Mouse (Mus musculus) neural tube, embryonic 15.5 days (tissue): ENCODE measurements around the gene Asb5. TPM values are rescaled to one million over a fixed set of nuclear protein-coding genes. Genes with fewer than 3 reads are reported as not detected.
"Not testable (repeated sequence)": the region's sequence is repeated elsewhere in the genome, so short reads cannot be mapped to it uniquely, and the experiment has no call there.

Source experiments
- ATAC-seq: fragments of 200-750 bp; cut with Nextera tagmentation; 2 replicates; pipeline ENCODE4 v1.8.0; 2017; ENCODE audit warnings: mild to moderate bottlenecking, moderate TSS enrichment, moderate library complexity; ENCODE audit not compliant: low FRiP score
- H3K27ac ChIP-seq: fragments of 300-500 bp; sonication (generic); replicated peaks from 2 replicates; pipeline ENCODE4 v1.5.1; 2015; ENCODE audit warnings: mild to moderate bottlenecking, inconsistent platforms
- H3K27me3 ChIP-seq: fragments of 300-500 bp; sonication (generic); replicated peaks from 2 replicates; pipeline ENCODE4 v1.6.1; 2015; ENCODE audit warnings: inconsistent platforms
- H3K36me3 ChIP-seq: fragments of 300-500 bp; sonication (generic); 2 replicates; pipeline ENCODE4 v1.6.1; 2015; ENCODE audit warnings: inconsistent platforms
- H3K4me1 ChIP-seq: fragments of 300-500 bp; sonication (generic); 2 replicates; pipeline ENCODE4 v1.6.1; 2015; ENCODE audit warnings: inconsistent platforms
- H3K4me2 ChIP-seq: fragments of 300-500 bp; sonication (generic); 2 replicates; pipeline ENCODE4 v1.6.1; 2015; ENCODE audit warnings: inconsistent platforms, mild to moderate bottlenecking, moderate library complexity
- H3K4me3 ChIP-seq: fragments of 300-500 bp; sonication (generic); replicated peaks from 2 replicates; pipeline ENCODE4 v1.5.1; 2015; ENCODE audit warnings: mild to moderate bottlenecking, inconsistent platforms
- H3K9ac ChIP-seq: fragments of 300-500 bp; sonication (generic); replicated peaks from 2 replicates; pipeline ENCODE4 v1.6.1; 2015; ENCODE audit warnings: mild to moderate bottlenecking, inconsistent platforms
- H3K9me3 ChIP-seq: fragments of 300-500 bp; sonication (generic); replicated peaks from 2 replicates; pipeline ENCODE4 v1.6.1; 2016; ENCODE audit warnings: inconsistent platforms
- WGBS: fragments of 180-500 bp; shearing (Covaris S2); methylation state at CpG from one replicate; pipeline ENCODE4 v1.1.7; 2015; ENCODE audit warnings: mixed read lengths; 5-methylcytosine and 5-hydroxymethylcytosine counted together
- polyA plus RNA-seq: library from polyadenylated mRNA; unstranded; fragments of >200 nt; fragmentation: Nextera tagmentation; extraction: Ambion mirVana; gene quantifications from 2 replicates; pipeline ENCODE4 v1.2.1, GENCODE M21; 2015

Gene Asb5
- polyA plus RNA-seq, 1 experiment from 2014 or later: 7.3 TPM

DNA sequence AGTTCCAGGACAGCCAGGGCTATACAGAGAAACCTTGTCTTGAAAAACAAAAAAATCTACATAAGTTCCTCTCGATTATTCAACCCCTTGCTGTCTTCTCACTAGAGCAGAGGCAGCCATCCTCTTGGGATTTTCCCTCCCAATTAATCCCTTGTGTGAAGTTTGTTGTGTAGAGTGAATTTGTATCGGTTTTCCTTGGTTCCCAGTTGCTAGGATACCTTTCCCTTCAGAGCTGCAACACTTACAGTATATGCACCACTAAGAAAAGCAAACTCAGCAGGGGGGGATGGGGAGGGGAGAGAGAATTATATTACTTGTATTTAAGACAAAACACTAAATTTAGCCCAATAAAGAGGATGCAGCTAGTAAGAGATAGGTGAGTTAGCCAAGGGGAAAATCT, 66.7 kb downstream of the Asb5 start:
- Histone ChIP-seq H3K27me3 (no peaks in the 10 kb centered on the region), H3K36me3 (no peaks in the 10 kb centered on the region), H3K27ac (no peak overlapping the region), H3K4me2 (no peak overlapping the region), H3K4me1 (peaks cover 15% of the 10 kb centered on the region), H3K4me3 (no peak overlapping the region), H3K9me3 (no peaks in the 10 kb centered on the region), H3K9ac (no peak overlapping the region)
- 0 out of 2 replicates have a peak, but pooled peaks have one; percentile 33 for ATAC-seq
- 27% methylated on average over 2 of the region's 2 CpGs for WGBS

DNA sequence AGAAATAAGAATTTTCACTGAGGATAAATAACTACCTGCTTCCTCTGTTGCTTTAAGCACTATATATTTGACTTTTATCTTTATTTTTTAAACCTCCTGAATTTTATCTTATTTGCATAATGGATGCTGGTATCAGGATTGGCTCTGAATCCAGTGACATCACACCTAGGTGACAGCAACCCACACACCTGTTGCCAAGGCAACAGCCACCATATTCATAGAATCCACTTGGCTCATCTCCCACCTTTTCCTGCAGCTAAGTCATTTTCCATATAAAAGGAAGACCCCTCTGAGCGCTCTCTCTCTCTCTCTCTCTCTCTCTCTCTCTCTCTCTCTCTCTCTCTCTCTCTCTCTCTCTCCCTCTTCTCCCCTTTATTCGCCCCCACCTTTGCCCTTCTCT, 67.6 kb downstream of the Asb5 start:
- H3K4me1 ChIP-seq: peaks cover 15% of the 10 kb centered on the region
- H3K27me3 ChIP-seq: no peaks in the 10 kb centered on the region
- H3K9me3 ChIP-seq: no peaks in the 10 kb centered on the region
- no peak for ATAC-seq
- no peak overlapping the region for H3K4me2 ChIP-seq
- WGBS: 88% methylated on average over 2 of the region's 2 CpGs
- H3K9ac ChIP-seq: no peak overlapping the region
- no peaks in the 10 kb centered on the region for H3K36me3 ChIP-seq
- no peak overlapping the region for H3K27ac ChIP-seq
- no peak overlapping the region for H3K4me3 ChIP-seq

DNA sequence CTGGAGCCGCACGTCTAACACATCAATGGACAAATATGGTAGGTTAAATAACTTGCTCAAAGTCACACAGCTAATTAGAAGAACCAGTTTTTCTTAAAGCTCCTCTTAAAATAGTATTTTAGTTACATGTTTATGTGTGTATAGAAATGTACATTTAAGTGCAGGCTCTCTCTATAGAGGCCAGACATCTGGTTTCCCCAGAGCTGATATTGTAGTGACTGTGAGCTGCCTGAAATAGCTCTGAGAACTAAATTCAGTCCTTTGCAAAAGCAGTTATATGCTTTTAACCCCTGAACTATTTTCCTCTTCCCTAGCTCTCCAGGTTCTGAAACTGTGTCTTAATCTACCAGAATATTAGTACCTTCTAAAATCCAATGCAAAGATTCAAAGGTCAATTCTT, 68.0 kb downstream of the Asb5 start:
- no peaks in the 10 kb centered on the region for H3K9me3 ChIP-seq
- no peaks in the 10 kb centered on the region for H3K36me3 ChIP-seq
- H3K27ac ChIP-seq: no peak overlapping the region
- ATAC-seq: no peak
- peaks cover 15% of the 10 kb centered on the region for H3K4me1 ChIP-seq
- no peak overlapping the region for H3K4me3 ChIP-seq
- 93% methylated on average over 2 of the region's 2 CpGs for WGBS
- H3K27me3 ChIP-seq: no peaks in the 10 kb centered on the region
- no peak overlapping the region for H3K4me2 ChIP-seq
- H3K9ac ChIP-seq: no peak overlapping the region

DNA sequence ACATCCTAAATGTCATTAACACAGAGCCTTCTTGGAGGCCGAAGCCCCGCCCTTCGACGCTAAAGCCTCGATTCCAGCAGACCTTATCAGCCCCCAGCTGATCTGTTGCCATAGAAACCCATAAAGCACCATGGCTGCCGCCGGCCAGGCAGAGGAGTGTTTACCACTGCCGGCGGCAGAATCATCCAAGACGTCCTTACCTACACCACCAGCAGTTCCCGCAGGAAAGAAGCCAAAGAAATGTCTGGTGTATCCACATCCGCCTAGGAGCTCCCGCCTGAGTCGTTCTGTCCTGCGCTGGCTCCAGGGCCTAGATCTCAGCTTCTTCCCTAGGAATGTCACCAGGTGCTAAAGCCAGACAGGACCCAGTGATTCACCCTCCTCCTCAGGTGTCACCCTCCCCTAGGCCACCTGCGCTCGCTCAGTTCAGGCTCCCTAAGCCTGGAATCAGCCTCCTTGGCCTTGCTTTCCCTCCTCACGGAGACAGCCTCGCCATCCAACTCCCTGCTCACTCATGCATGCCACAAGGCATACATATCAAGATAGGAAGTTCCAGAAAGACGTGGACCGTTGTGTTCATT, 71.4 kb downstream of the Asb5 start, which contains the start of gene Spata4:
Gene Spata4, plus strand, starts transcription at position 111 of the 581 bp plus-strand sequence.
- 6% methylated on average over 21 of the region's 21 CpGs for WGBS
- Histone ChIP-seq H3K9ac (peak within 1 kb of the TSS; percentile 38), H3K4me1 (peaks cover 8% of the 10 kb centered on the region), H3K9me3 (no peaks in the 10 kb centered on the region), H3K4me2 (peak within 1 kb of the TSS; percentile 64), H3K27ac (peak within 1 kb of the TSS; percentile 43), H3K36me3 (no peaks in the 10 kb centered on the region), H3K27me3 (no peaks in the 10 kb centered on the region), H3K4me3 (peak within 1 kb of the TSS; percentile 31)
- ATAC-seq: peak; percentile 89

DNA sequence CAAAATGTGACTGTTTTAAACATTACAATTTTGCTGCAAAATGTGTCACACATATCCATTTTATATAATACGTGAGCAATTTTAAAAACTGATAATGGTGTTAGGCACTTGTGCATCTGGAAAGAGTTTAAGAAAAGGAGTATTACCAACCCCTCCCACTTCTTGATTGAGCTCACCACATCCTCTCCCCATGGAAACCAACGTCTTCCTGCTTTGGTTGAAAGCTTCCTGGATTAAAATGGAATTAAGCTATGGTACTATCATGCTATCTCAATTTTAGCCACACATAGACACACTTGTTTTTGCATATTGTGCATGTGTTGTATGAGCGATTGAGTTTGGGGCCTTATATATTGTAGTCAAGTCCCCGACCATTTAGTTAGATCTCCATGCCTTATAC, 74.1 kb downstream of the Asb5 start:
- 86% methylated on average over 4 of the region's 4 CpGs for WGBS

DNA sequence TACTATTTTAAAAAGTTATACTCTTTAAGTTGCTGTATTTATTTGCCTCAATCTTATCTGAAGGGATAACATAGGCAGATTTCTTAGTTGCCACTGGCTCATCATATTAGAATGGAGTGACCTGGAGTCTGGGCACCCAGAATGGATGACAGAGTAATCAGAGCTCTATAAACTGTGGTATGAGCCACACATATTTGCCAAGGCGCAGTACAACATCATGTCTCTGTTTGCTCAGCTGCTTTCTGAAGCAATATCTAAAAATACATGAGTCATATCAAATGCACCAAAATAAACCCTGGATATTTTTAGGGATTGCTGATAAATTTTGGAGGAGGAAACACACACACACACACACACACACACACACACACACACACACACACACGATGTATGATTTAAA, 80.0 kb downstream of the Asb5 start:
- Histone ChIP-seq H3K27ac (no peak overlapping the region), H3K27me3 (no peaks in the 10 kb centered on the region), H3K9ac (no peak overlapping the region), H3K4me3 (no peak overlapping the region), H3K4me2 (no peak overlapping the region), H3K9me3 (no peaks in the 10 kb centered on the region), H3K36me3 (no peaks in the 10 kb centered on the region), H3K4me1 (no peaks in the 10 kb centered on the region)
- 87% methylated on average over 2 of the region's 2 CpGs for WGBS
- no peak for ATAC-seq

More for the DNA sequence above, 74.1 kb downstream of the Asb5 start:
- Histone ChIP-seq H3K4me3 (no peak overlapping the region), H3K9ac (no peak overlapping the region), H3K27ac (no peak overlapping the region), H3K27me3 (no peaks in the 10 kb centered on the region), H3K36me3 (no peaks in the 10 kb centered on the region), H3K9me3 (no peaks in the 10 kb centered on the region), H3K4me2 (no peak overlapping the region), H3K4me1 (peaks cover 8% of the 10 kb centered on the region)
- no peak for ATAC-seq

DNA sequence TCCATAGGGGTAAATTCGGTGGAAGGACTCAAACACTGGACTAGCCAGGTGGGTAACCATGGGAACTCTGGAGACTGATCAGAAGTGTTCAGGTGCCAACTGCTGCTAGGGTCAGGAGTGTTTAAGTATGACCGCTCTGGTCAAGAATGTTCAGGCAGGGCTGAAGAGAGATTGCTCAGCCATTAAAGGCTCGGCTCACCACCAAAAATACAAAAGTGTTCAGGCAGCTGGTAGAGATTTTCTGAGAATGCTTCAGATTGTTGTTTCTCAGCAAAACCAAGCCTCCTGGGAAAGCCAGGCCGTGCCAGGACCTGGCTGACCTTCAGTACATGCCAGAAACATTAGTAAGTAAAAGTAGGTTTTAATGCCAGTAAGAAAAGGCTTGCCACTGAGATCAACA, 80.9 kb downstream of the Asb5 start:
- no peak overlapping the region for H3K4me2 ChIP-seq
- H3K36me3 ChIP-seq: no peaks in the 10 kb centered on the region
- 86% methylated on average over 4 of the region's 4 CpGs for WGBS
- H3K9ac ChIP-seq: no peak overlapping the region
- ATAC-seq: no peak
- no peaks in the 10 kb centered on the region for H3K4me1 ChIP-seq
- no peak overlapping the region for H3K4me3 ChIP-seq
- no peaks in the 10 kb centered on the region for H3K27me3 ChIP-seq
- H3K9me3 ChIP-seq: no peaks in the 10 kb centered on the region
- H3K27ac ChIP-seq: no peak overlapping the region

DNA sequence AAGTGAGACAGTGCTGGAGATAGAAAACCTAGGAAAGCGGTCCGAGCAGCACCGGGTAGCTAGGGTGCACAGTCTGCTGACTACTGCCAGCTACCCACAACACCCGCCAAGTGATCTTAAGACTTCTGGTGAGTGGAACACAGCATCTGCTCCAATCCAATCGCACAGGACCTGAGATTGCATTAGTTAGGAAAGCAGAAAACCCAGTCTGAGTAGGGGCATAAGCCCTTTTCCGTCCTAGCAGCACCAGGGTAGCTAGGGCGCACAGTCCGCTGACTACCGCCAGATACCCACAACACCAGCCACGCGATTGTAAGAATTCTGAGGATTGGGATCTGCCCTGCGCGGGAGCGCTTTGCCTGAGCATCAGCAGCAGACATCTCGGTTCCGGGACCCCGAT, 87.3 kb downstream of the Asb5 start:
- 92% methylated on average over 17 of the region's 17 CpGs for WGBS
- H3K27ac ChIP-seq, H3K4me1 ChIP-seq, H3K9me3 ChIP-seq, H3K4me2 ChIP-seq, H3K36me3 ChIP-seq, ATAC-seq, H3K4me3 ChIP-seq, H3K9ac ChIP-seq, H3K27me3 ChIP-seq: not testable (repeated sequence)

Other genes starting within 250 kb of the Asb5 start
- gene Spcs3, start 418 bp downstream of the Asb5 start, polyA plus RNA-seq: 44.6 and 55.1 TPM in 2 replicates
- 0.34 TPM in 1 of 2 replicates, not detected in the other for gene Spata4, start 71.2 kb downstream of the Asb5 start, polyA plus RNA-seq